Mouse (Mus musculus) urinary bladder, postnatal 25 days (tissue): ENCODE measurements around the gene Tbc1d17.

ENCODE experiments used
- DNase-seq: peaks from one replicate; pipeline ENCODE4 v3.0.0; 2022; ENCODE audit warnings: low spot score

The Tbc1d17 gene

DNA sequence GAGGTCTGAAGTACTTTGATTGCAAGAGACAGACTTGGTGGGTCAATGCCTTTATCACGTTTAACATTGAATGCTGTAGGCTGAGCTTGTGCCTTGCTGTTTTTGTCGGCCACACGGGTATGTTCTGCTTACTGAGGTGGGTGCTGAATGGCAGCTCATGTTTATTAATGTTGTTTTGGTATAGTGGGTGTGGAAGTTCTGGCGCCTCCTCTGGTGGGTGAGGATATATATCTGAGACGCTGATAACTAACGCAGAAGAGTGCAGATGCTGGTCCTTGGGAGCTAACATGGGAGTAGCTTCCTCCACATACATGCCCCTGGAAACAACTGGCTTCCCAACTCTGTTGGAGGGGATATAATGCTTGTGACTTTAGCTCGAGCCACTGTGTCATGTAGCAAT is 25.5 kb downstream of the Tbc1d17 start:
- no peak for DNase-seq

DNA sequence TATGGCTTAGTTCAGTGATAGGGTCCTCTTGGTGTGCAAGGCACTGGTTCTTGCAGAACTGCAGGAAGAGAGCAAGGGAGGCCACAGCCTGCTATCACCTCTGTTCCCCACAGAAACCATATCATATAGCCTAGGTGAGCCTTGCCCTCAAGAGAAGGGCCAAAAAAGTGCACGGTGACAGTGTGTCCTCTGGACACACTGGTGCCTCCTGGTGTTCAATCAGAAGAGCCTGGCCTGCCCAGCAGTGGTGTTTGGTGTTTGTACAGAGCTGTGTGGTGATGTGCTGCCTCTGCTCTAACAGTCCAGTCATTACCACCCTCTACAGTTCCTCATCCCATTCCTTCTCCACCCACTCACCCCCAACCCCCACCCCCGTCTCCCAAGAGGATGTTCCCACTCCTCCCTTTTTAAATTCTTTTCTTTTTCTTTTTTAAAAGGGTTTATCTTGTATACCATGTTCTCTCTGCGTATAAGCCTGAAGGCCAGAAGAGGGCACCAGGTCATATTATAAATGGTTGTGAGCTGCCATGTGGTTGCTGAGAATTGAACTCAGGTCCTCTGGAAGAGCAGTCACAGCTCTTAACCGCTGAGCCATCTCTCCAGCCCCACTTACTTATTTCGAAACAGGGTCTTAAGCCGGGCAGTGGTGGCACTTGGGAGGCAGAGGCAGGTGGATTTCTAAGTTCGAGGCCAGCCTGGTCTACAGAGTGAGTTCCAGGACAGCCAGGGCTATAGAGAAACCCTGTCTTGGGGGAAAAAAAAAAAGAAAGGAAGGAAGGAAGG is 27.0 kb downstream of the Tbc1d17 start:
- no peak for DNase-seq

DNA sequence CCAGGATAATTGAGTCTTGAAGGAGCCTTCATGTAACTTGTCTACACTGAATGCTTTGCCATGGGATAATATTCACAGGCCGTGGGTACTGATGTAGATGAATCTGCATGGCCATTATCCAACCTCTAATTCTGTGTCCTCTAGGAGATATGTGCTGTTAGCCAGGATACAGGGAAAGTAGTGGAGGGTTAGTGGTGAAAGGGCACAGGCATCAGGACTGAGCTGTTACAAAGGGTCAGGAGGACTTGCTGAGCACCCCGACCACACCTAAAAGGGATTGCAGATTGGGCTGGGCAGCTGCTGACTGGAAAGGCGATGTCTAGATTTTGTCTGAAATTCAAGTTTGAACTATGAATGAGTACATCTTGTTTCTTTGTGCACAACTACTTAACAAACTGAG is 28.4 kb downstream of the Tbc1d17 start:
- DNase-seq, result no peak

DNA sequence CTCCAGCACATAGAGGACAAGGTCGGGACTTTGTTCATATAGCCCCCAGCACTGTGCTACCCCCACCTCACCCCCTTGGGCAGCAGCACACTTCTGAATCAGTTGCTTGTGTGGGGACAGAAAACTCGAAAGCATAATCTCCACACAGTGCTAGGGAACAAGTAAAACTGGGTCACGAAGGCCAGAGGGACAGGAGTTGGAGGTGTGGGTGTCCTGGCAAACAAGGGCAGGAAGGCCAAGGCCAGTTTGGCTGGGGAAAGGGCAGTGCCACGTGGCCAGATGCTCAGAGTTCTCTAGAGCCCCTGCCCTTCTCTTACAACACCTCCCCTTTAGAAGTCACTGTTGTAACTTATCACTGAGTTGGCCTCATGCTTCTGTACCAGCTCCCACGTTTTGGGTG is 29.0 kb downstream of the Tbc1d17 start:
- DNase-seq, result no peak

DNA sequence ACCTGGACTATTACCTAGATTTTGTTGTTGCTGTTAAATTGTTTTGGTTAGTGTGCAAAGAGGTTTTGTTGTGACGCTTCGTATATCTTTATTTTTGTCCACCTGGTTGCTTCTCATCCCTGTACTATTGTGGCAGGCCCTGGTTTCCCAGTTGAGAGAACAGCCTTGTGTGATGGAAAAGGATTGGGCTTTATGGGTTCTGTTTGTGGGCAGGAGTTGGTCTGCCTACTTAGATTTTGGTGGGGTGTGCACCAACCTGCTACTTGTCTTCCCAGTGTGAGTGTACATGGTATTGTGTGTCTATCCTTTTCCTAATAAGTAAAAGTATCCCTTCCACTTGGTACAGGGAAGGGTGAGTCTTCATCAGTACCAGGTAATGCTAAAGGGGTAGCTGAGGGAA is 29.5 kb downstream of the Tbc1d17 start:
- no peak for DNase-seq

DNA sequence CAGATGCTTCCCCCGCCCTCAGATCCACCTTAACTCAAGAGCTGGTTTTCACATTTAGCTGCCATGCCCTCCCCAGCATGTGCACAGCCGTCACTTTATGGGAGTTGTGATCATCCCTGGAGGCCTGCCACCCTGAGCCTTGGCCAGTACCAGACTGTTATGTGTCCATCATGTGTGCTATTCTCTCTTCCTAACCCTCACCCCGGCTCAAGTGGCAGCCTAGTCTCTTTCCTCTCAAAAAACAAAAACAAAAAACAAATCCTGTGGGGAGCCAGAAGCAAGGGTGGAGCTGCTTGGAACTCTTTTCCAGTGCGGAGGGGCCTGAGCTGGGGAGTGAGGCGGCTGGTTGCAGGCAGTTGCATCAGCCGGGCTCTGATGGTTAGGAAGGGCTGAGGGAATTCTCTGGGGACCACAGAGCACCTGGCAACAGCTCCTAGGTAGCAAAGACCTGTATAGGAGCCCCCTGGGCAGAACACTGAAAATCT is 30.1 kb downstream of the Tbc1d17 start:
- peak; percentile 71 for DNase-seq

DNA sequence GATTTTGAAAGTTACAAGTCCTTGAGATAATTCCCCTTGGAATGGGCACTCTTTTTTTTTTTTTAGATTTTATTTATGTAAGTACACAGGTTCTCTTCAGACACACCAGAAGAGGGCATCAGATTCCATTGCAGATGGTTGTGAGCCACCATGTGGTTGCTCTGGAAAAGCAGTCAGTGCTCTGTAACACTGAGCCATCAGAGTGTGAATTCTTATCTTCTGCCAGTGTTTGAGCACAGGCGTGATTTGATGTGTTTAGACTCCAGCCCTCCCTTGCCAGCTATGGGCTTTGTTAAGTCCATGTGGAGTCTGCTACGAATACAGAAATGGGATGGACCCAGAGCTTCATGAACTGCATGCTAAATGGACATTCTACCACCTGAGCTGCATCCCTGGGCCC is 30.7 kb downstream of the Tbc1d17 start:
- DNase-seq, result peak; percentile 4

DNA sequence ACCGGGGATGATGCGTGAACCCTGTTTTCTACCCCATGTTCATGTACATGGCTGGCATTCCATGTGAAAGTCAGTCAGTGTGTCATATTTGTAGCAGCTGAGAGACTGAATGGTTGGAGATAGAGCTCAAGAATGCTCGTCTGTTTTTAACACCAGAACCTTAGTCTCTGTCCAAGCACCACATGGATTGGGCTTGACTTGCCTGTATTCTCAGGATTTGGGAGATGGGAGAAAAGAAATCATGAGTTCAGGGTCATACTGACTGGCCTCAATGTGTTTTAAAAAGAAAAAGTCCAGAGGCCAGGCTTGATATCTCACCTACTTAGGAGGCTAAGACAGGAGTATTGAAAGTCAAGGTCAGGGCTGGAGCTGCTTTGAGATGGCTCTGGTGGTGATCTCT is 31.4 kb downstream of the Tbc1d17 start:
- DNase-seq, result no peak

DNA sequence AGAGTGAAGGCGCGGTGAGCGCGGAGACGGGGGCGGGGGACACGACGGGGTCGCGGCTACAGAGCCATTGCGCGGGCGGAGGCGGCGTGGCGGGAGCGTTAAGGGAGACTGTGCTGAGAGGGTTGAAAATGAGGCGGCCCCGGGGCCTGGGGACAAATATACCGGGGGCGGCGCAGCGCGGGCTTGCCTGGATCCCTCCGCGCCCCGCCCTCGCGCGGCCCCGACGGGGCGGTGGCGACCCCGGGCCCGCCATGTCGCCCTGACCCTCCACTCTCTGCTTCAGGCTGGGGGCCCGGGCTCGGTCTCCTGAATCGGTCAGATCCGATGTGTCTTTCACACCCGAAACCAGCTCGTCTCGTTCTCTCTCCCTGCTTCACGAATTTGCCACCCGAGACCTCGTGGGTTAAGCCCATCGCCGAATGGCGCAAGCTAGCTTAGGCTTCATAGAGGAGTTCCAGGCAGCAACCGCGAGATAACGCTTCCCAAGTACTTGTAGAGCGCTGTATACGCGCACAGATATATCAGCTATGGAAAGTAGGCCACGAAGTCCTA is 32.3 kb downstream of the Tbc1d17 start, which contains the start of gene Atf5:
Atf5 (minus strand) TSS at position 189 of the 552 bp plus-strand sequence.
- DNase-seq, result peak; percentile 75

DNA sequence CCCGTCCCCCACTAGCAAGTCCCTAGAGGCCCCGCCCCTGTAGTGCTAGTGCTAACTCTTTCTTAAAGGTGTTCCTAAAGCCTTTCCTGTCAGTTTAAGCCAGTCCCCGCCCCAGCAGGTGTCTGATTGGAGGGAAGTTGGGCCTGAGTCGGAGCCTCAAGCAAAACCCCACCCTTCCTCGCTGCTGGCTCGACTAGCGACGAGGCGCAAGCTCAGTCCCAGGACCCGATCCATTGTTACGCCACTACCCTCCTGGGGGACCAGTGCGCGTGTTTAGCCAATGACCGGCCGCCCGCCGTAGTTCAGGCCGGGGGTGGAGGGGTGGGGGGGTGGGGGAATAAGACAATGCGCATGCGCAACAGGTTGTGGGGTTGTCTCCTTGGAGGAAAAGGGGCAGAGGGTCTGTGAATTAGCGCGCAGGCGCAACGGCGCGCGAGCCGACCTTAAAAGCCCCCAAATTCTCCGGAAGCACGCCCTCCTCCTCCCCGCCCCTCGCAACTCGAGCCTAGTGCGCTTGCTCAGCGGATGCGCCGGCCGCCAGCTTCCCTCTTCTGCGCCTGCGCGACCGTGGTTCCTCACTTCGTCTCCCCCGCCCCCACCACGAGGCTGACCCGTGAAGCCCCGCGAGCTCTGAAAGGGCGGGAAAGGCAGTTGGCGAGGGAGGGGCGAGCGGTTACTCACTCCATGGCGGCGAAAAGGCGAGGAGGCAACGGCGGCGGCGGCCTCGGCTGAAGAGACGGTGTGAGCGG is 33.0 kb downstream of the Tbc1d17 start, which contains the start of the genes Nup62 and Il4i1:
Nup62 (plus strand) TSS at position 368 of the 749 bp plus-strand sequence.
Il4i1 (plus strand) TSS at position 667 of the 749 bp plus-strand sequence.
- peak; percentile 99 for DNase-seq

DNA sequence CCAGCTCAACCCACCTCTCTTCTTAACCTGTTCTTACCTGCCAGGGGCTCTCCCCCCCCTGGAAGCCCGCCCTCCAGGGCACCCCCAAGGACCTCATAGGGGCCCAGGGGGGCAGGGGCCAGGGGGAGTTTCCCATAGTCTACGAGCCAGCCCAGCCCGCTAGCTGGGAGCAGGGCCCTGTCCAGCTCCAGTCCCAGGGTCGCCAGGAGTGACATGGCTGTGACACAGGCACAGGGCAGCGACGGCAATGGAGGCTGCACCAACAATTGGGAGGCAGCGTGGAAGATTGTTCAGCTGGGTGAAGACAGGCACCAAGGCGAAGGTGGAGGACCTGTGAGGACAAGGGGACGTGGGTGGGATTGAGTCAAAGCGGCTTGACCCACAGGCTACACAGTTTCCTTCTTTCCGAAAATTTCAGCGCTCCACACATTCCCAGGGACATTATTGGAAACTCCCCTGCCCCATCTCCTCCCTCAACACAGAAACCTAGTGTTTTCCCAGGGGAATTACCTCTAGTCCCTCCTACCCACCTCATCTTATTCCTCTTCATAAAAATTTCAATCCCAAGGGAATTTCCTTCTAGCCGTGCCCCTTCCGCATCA is 33.8 kb downstream of the Tbc1d17 start:
- DNase-seq, result peak; percentile 4

DNA sequence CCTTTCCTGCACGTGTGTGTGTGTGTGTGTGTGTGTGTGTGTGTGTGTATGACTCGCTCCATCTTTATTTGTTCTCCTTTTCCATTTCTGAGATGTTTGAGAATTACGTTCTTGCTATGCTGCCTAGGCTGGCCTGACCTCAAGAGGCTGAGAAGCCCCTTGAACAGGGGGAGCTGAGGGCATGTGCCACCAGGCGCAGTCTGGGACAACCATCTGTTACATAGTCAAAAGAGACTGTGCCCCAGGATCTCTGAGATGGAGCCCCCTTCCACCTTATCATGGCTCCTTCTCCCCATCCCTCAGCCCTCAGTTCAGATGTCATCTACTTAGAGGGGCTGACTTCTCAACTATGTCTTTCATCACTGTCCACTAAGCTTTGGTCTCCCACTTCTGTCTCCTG is 34.5 kb downstream of the Tbc1d17 start:
- no peak for DNase-seq

DNA sequence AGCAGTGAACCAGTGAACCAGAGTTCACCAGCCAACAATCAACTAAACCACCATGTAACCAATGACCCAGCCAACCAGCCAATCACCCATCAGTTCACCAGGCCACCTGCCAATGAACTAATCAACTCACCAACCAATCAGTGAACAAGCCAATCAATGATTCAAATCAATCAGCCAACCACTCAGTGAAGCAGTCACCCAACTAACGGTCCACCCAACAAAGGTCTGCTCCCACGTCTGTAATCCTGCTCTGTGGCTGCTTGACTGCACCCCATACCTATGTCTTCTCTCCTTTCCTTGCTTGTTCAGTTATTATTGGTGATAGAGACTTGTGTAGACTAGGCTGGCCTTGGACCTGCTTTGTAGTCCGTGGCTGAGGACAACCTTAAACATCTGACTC is 34.9 kb downstream of the Tbc1d17 start:
- no peak for DNase-seq

DNA sequence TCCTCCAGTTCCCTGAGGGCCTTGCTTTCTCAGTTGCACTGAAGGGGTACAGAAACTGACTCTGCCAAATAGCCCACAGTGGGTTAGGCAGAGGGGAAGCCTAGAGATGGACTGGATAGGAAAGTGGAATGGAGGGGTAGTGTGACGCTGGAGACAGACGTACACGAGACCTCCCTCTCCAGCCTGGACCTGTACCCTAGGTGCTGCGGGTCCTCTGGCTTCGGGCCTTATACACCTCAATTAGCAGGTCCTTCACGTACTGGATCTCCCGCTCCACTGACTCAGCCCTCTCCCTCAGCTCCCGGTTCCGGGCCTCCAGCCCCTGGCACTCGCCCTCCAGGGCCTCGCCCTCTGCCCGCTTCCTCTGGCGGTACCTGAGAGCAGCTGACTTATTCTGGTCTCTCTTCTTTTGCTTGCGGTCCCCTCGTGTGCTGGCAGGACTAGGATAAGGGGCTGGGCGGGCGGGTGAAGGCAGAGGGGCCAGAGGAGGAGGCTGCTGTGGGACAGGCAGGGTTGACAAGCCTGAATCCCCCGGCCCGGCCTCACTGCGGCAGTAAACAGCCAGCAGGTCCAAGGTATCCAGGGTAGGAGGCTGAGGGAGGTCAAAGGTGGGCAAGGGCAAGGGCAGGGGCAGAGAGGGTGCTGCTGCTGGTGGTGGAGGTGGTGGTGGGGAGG is 36.1 kb downstream of the Tbc1d17 start:
- DNase-seq, result no peak

DNA sequence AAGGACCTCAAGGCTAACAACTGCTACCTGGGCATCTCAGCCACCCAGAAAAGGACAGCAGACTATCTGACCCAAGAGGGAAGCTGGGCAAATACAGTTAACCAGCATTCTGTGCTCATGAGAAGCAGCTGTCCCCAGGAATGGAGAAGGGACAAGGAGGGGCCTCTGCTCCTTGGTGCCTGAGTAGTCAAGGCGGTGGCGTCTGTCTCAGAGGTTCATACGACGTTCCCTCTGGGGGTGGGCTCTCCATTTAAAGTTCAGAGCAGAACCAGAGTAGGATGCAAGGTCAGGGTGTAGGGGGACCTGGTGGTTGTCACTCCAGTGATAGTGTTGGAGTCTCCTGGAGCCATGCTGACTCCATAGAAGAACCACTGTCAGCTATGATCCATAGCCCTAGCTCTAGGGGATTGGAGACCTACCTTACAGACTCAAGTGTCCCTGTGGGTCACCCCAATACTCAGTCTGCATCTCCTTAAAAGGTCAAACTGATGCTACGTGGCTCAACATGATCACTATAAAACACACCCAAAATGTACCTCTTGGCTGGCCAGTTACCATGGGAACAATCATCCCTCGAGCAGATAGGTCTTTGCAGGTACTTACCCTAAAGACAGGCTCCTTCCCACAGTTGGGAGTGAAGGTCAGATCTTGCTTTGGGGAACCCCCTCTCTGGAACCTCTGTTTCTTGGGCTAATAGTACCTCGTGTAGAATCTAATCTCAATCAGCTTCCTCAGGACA is 37.9 kb downstream of the Tbc1d17 start:
- no peak for DNase-seq

DNA sequence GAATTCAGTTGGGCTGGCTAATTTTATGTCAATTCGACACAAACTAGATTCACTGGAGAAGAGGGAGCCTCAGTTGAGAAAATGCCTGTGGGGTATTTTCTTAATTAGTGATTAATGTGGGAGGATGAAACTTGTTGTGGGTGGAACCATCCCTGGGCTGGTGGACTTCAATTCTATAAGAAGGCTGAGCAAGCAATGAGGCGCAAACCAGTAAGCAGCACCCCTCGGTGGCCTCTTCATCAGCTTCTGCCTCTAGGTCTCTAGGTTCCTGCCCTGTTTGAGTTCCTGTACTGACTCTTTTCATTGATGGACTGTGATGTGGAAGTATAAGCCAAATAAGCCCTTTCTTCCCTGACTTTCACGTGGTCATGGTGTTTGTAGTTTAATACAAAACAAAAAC is 38.5 kb downstream of the Tbc1d17 start:
- no peak for DNase-seq

DNA sequence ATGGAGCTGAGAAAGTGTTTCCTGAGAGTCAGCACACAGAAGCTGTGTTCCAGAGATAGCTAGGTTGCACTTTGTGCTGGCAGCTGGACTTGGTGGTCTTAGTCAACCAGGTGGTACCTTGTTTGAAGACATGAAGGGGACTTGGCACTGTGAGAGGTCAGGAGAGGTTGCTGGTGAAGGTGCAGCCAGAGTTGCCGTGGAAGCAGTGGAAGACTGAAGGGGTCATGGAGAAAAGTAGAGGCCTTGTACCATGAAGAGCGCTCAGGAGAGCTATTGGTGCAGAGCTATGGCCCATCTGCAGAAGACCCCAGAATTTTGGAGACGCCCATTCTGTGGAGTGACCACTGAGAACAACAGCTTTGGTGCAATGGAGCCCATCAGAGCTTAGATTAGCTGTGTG is 39.4 kb downstream of the Tbc1d17 start:
- peak; percentile 1 for DNase-seq

DNA sequence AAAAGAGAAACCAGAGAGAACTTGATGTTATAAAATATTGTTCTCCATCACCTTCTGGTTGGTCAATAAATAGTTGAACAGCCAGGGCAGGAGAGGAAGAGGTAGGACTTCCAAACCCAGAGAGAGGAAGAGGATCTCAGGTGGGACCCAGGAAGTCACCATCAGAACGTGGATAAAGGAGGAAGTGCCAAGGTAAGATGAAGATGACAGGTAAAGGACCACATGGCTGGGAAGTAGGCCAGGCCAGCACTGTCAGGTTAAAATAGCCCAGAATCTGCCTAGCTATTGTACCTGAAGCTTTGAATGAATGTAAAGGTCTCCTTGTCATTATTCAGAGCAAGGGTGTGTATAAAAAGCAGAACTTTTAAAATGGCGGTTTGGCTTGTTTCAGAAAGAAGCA is 40.0 kb downstream of the Tbc1d17 start:
- peak; percentile 0 for DNase-seq

DNA sequence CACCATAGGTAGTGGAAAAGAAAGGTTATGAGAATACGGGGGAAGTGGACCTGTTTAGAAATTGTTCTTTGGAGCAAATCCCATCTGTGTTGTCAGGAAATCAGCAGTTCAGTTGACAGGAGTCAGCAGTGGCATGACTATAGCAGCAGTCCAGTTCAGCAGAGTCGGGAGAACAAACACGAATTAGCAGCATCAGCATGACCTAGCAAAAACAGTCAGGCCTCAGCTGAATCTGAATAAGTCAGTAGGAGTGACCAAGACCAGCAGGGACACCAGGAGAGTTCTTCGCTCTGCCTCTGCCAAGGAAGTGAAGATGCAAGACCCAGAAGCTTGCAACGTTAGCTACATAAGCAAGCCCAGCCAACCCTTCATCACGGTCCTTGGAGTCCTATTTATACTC is 56.1 kb downstream of the Tbc1d17 start:
- DNase-seq, result no peak

DNA sequence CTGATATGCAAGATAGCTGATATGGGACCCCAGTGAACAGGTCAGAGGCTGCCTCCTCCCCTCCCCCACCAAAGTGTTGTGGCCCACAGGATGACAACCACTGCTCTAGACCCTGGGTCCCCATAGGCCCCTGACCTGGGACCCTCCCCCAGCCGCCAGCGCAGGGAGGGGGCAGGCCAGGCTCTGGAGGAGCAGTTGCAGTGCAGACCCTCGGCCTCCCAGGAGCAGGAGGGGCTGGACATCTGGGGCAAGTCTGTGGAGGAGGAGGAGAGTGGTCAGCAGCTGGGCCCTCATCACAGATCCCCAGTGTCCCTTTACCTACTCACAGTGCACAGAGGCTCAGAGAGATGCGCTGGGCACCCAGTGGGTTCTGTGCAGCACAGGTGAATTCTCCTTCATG is 58.8 kb downstream of the Tbc1d17 start:
- DNase-seq, result no peak

DNA sequence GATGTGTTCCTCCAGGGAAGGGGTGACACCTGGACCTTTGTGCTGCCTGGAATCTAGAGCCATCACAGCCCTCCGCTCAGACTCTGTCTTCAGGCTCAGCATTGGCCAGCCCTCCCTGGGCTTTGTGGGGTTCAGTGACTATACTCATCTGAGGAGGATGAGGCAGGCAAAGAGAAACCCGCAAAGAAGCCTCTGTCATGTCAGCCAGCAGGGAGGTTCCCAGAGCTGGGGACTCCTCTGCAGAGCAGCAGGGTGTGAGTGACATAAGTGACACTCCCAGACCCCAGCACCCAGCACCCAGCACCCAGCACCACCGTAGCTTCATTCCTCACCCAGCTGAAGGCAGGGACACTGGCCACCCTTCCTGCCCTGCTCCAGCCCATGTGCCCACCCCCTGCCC is 59.3 kb downstream of the Tbc1d17 start:
- no peak for DNase-seq
